Mouse (Mus musculus): ENCODE data around the gene Mras. TPM values are rescaled to one million over a fixed set of nuclear protein-coding genes. Genes with fewer than 3 reads are reported as not detected.
A peak's percentile ranks its signal among the peaks of the same experiment; 100 is the strongest.

The Mras gene
- polyA plus RNA-seq, 1 experiment from 2014 or later = 22.4 TPM

DNA sequence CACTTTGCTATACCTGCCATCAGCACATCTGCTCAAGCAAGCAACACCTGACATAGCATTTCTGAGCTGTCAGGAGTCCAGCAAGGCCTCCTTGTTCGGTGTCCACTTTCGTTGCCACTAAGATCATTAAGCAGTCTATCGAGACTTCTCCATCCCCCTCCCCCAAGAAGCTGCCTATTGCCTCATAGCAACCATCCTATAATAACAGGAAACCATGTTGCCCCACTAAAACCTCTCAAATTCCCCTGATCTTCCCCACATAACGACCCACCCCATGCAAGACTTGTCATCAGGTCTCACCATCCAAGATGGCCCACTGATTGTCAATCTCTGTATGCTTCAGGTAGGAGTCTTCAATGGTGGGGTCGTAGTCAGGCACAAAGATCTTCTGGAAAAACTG lies 26.1 kb downstream of the Mras start:
- no peak for ATAC-seq
- DNase-seq (ENCODE audit: low spot score) = no peak
- Histone ChIP-seq H3K27me3 (replicated peaks; ENCODE audit: insufficient read depth, low read length) (no peaks in the 10 kb centered on the region), H3K4me3 (ENCODE audit: low read depth, low read length) (no peak overlapping the region), H3K9me3 (ENCODE audit: low read length) (no peaks in the 10 kb centered on the region), H3K9ac (replicated peaks; ENCODE audit: low read depth) (no peak overlapping the region), H3K4me1 (ENCODE audit: insufficient read depth, low read depth, low read length) (no peaks in the 10 kb centered on the region), H3K4me2 (replicated peaks; ENCODE audit: low read depth, low read length) (no peak overlapping the region), H3K27ac (ENCODE audit: low read length) (no peak overlapping the region), H3K36me3 (ENCODE audit: insufficient read depth, low read length) (no peaks in the 10 kb centered on the region)
- WGBS = 82% methylated on average over 5 of the region's 5 CpGs
- no peak for TF ChIP-seq EP300 (IDR thresholded peaks at IDR 0.05)
- TF ChIP-seq CTCF (IDR thresholded peaks at IDR 0.05) = no peak

DNA sequence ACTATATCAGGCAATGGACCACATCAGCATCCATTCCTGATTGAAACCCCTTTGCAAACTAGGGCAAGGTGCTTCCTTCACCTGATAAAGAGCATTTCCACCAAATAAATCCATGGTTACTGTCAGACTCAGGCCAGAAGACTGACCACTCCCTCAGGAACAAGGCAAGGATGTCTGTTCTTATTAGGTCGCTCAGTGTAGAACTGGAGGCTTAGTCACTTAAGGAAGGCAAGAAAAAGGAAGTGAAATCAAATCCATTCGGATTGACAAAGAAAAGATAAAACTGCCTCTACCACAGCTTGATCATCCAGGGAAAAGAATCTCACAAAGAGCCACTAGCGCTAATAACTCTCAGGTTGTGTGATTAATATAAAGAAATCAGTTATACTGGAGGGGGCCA lies 27.9 kb downstream of the Mras start:
- Histone ChIP-seq H3K4me1 (ENCODE audit: insufficient read depth, low read depth, low read length) (no peaks in the 10 kb centered on the region), H3K27ac (ENCODE audit: low read length) (no peak overlapping the region), H3K27me3 (replicated peaks; ENCODE audit: insufficient read depth, low read length) (no peaks in the 10 kb centered on the region), H3K36me3 (ENCODE audit: insufficient read depth, low read length) (no peaks in the 10 kb centered on the region), H3K9me3 (ENCODE audit: low read length) (no peaks in the 10 kb centered on the region), H3K4me2 (replicated peaks; ENCODE audit: low read depth, low read length) (no peak overlapping the region), H3K4me3 (ENCODE audit: low read depth, low read length) (no peak overlapping the region), H3K9ac (replicated peaks; ENCODE audit: low read depth) (no peak overlapping the region)
- TF ChIP-seq EP300 (IDR thresholded peaks at IDR 0.05) = no peak
- no peak for TF ChIP-seq CTCF (IDR thresholded peaks at IDR 0.05)
- ATAC-seq (no peak), DNase-seq (ENCODE audit: low spot score) (no peak)
- WGBS = 76% methylated on average over 3 of the region's 3 CpGs

- 48% methylated on average over 9 of the region's 9 CpGs for WGBS
- TF ChIP-seq CTCF (IDR thresholded peaks at IDR 0.05) = no peak
- no peak for TF ChIP-seq EP300 (IDR thresholded peaks at IDR 0.05)
Observed at GRCm38 (mm10) chr9:99401288-99401974, 35.8 kb downstream of the Mras start.

DNA sequence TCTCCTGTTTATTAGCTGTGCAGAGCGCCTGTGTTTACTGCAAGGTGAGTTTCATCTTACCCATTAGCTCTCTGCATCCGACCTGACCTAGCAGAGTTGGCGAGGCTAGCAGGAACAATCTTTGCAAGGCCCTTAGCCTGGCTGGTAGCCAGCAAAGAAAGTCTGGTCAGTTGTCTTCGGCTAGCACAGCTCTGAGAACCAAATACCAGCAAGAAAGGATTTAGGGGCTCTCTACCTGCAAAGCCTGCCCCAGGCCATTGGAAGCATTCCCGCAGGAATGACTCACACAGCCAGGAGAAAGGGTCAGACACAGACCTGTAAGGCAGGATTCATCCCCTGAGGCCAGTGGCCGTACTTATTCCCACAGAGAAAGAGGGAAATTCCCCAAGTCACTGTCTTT lies 36.4 kb downstream of the Mras start:
- no peak for DNase-seq (ENCODE audit: low spot score)
- Histone ChIP-seq H3K4me1 (ENCODE audit: insufficient read depth, low read depth, low read length) (no peaks in the 10 kb centered on the region), H3K4me2 (replicated peaks; ENCODE audit: low read depth, low read length) (no peak overlapping the region), H3K9ac (replicated peaks; ENCODE audit: low read depth) (no peak overlapping the region), H3K27ac (ENCODE audit: low read length) (no peak overlapping the region), H3K9me3 (ENCODE audit: low read length) (no peaks in the 10 kb centered on the region), H3K36me3 (ENCODE audit: insufficient read depth, low read length) (no peaks in the 10 kb centered on the region), H3K27me3 (replicated peaks; ENCODE audit: insufficient read depth, low read length) (no peaks in the 10 kb centered on the region), H3K4me3 (ENCODE audit: low read depth, low read length) (no peak overlapping the region)
- TF ChIP-seq CTCF (IDR thresholded peaks at IDR 0.05) = no peak
- TF ChIP-seq EP300 (IDR thresholded peaks at IDR 0.05) = no peak
- 62% methylated on average over 6 of the region's 6 CpGs for WGBS
- ATAC-seq = no peak

More at GRCm38 (mm10) chr9:99401288-99401974, 35.8 kb downstream of the Mras start:
- H3K27ac ChIP-seq (ENCODE audit: low read length) = no peak overlapping the region
- no peak overlapping the region for H3K9ac ChIP-seq (replicated peaks; ENCODE audit: low read depth)
- no peaks in the 10 kb centered on the region for H3K4me1 ChIP-seq (ENCODE audit: insufficient read depth, low read depth, low read length)
- H3K4me2 ChIP-seq (replicated peaks; ENCODE audit: low read depth, low read length) = no peak overlapping the region
- no peak for DNase-seq (ENCODE audit: low spot score)
- 0 out of 2 replicates have a peak, but pooled peaks have one; percentile 12 for ATAC-seq
- no peaks in the 10 kb centered on the region for H3K36me3 ChIP-seq (ENCODE audit: insufficient read depth, low read length)
- H3K4me3 ChIP-seq (ENCODE audit: low read depth, low read length) = no peak overlapping the region
- no peaks in the 10 kb centered on the region for H3K27me3 ChIP-seq (replicated peaks; ENCODE audit: insufficient read depth, low read length)
- no peaks in the 10 kb centered on the region for H3K9me3 ChIP-seq (ENCODE audit: low read length)

DNA sequence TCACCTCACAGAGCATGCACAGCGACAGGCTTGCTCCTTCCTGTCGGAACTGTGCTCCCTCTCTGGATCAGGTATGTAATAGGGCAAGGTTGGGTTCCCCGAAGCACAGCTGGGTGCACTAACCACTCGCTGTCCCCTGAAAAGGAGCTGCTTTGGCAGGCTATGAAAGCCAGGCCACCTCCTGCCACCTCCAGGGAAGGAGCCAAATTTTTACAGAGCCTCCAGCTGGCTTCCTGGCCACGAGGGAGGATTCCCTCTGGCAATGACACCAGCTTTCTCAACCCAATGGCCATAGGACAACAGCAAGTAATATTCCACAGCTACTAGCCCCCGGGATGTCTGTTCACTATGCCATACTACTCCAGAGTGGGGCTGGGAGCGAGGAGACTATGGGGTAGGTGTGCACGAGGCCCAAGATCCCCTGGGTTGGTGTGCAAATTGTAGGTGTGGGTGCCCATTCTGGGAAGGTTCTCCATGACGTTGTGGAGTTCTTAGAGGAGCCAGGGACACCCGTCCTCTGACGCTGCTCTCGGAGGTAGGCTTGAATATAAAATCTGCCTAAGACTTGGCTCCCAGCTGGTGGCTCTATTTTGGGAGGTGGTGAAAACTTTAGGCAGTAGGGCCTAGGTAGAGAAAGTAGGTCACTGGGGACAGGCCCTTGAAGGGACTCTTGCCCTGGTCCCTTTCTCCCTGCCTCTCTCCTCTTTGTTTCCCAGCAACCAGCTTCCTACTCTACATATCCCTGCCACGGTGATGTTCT lies 39.9 kb downstream of the Mras start:
- no peak for TF ChIP-seq EP300 (IDR thresholded peaks at IDR 0.05)
- no peak for TF ChIP-seq CTCF (IDR thresholded peaks at IDR 0.05)
- no peak for DNase-seq (ENCODE audit: low spot score)
- no peak for ATAC-seq
- H3K9me3 ChIP-seq (ENCODE audit: low read length) = no peaks in the 10 kb centered on the region
- no peak overlapping the region for H3K9ac ChIP-seq (replicated peaks; ENCODE audit: low read depth)
- H3K4me3 ChIP-seq (ENCODE audit: low read depth, low read length) = no peak overlapping the region
- no peaks in the 10 kb centered on the region for H3K27me3 ChIP-seq (replicated peaks; ENCODE audit: insufficient read depth, low read length)
- 77% methylated on average over 13 of the region's 13 CpGs for WGBS
- H3K27ac ChIP-seq (ENCODE audit: low read length) = no peak overlapping the region
- no peaks in the 10 kb centered on the region for H3K4me1 ChIP-seq (ENCODE audit: insufficient read depth, low read depth, low read length)
- no peaks in the 10 kb centered on the region for H3K36me3 ChIP-seq (ENCODE audit: insufficient read depth, low read length)
- no peak overlapping the region for H3K4me2 ChIP-seq (replicated peaks; ENCODE audit: low read depth, low read length)

DNA sequence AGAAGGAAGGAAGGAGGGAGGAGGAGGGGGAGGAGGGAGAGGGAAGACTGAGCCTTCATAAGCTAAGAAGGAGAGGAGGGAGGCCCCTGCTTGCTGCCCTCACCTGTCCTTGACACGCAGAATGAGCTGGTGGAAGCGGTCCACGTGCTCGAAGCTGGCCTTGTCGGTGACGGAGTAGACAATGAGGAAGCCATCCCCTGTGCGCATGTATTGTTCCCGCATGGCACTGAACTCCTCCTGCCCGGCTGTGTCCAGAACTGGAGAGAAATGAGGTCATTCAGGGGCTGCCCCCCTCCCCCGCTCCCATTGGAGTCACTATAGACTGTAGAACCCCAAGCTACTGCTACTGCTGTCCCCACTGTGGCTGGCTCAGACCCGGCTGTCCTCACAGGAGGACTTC lies 42.8 kb downstream of the Mras start:
- Histone ChIP-seq H3K27ac (ENCODE audit: low read length) (no peak overlapping the region), H3K9ac (replicated peaks; ENCODE audit: low read depth) (no peak overlapping the region), H3K9me3 (ENCODE audit: low read length) (no peaks in the 10 kb centered on the region), H3K27me3 (replicated peaks; ENCODE audit: insufficient read depth, low read length) (no peaks in the 10 kb centered on the region), H3K4me2 (replicated peaks; ENCODE audit: low read depth, low read length) (no peak overlapping the region), H3K4me1 (ENCODE audit: insufficient read depth, low read depth, low read length) (no peaks in the 10 kb centered on the region), H3K4me3 (ENCODE audit: low read depth, low read length) (no peak overlapping the region), H3K36me3 (ENCODE audit: insufficient read depth, low read length) (0 out of 2 replicates have a peak, but pooled peaks cover 6% of the 10 kb centered on the region)
- 69% methylated on average over 10 of the region's 11 CpGs for WGBS
- DNase-seq (ENCODE audit: low spot score) = no peak
- 0 out of 2 replicates have a peak, but pooled peaks have one; percentile 25 for ATAC-seq
- no peak for TF ChIP-seq CTCF (IDR thresholded peaks at IDR 0.05)
- no peak for TF ChIP-seq EP300 (IDR thresholded peaks at IDR 0.05)
